Mouse (Mus musculus) MEL (cell line): ENCODE data around the gene Eva1a. TPM values are rescaled to one million over a fixed set of nuclear protein-coding genes. Genes with fewer than 3 reads are reported as not detected.

Experiments
- DNase-seq: peaks from one replicate; pipeline ENCODE4 v3.0.0; 2011; ENCODE audit warnings: low read depth, low spot score
- H3K27ac ChIP-seq: 2 replicates; pipeline ENCODE4 v1.5.1; 2012; ENCODE audit warnings: low read depth, mild to moderate bottlenecking, control low read depth, low read length, moderate library complexity; ENCODE audit not compliant: control insufficient read depth
- H3K27me3 ChIP-seq, 2 experiments: fragments of 150-350 bp in 1 of 2; sonication (generic) in 1 of 2; 2 replicates each; pipeline ENCODE4 v1.6.1; 2012; ENCODE audit warnings: low read length in 2 of 2, mild to moderate bottlenecking in 2 of 2, improper control_type of control experiment in 1 of 2, moderate library complexity in 1 of 2; ENCODE audit not compliant: insufficient read depth in 2 of 2, control insufficient read depth in 1 of 2
- H3K36me3 ChIP-seq, 2 experiments: 2 replicates each; pipeline ENCODE4 v1.6.1; 2012 to 2014; ENCODE audit warnings: low read length in 2 of 2, improper control_type of control experiment in 1 of 2, inconsistent platforms in 1 of 2, mild to moderate bottlenecking in 1 of 2; ENCODE audit not compliant: insufficient read depth in 2 of 2, control insufficient read depth in 1 of 2
- H3K4me1 ChIP-seq, 2 experiments: fragments of 150-350 bp in 1 of 2; sonication (generic) in 1 of 2; 2 replicates each; pipeline ENCODE4 v1.6.1; 2012; ENCODE audit warnings: low read length in 2 of 2, improper control_type of control experiment in 1 of 2, mild to moderate bottlenecking in 1 of 2; ENCODE audit not compliant: insufficient read depth in 2 of 2, control insufficient read depth in 1 of 2
- H3K4me3 ChIP-seq, 2 experiments: fragments of 150-350 bp in 1 of 2; sonication (generic) in 1 of 2; 2 replicates each; pipeline ENCODE4 v1.5.1; 2012; ENCODE audit warnings: low read depth in 2 of 2, low read length in 2 of 2, mild to moderate bottlenecking in 2 of 2, moderate library complexity in 2 of 2, control low read depth in 1 of 2, improper control_type of control experiment in 1 of 2; ENCODE audit not compliant: control insufficient read depth in 1 of 2, insufficient read depth in 1 of 2
- H3K79me2 ChIP-seq: 2 replicates; pipeline ENCODE4 v1.6.1; 2012; ENCODE audit warnings: mild to moderate bottlenecking, low read length, moderate library complexity; ENCODE audit not compliant: control insufficient read depth, poor library complexity, insufficient read depth
- H3K9ac ChIP-seq: 2 replicates; pipeline ENCODE4 v1.6.1; 2012; ENCODE audit warnings: low read depth, mild to moderate bottlenecking, control low read depth, low read length, moderate library complexity; ENCODE audit not compliant: control insufficient read depth, poor library complexity, severe bottlenecking
- H3K9me3 ChIP-seq: fragments of 150-350 bp; sonication (generic); replicated peaks from 2 replicates; pipeline ENCODE4 v1.6.1; 2012; ENCODE audit warnings: mild to moderate bottlenecking, low read length, improper control_type of control experiment, moderate library complexity; ENCODE audit not compliant: insufficient read depth
- CHD2 ChIP-seq: IDR thresholded peaks from 2 replicates; pipeline ENCODE4 v1.6.1; 2011; ENCODE audit warnings: low read length, improper control_type of control experiment
- CTCF ChIP-seq, 3 experiments: IDR thresholded peaks in 2 of 3; conservative IDR thresholded peaks in 1 of 3; 2 replicates each; pipeline ENCODE4 v1.5.1; 2011 to 2012; ENCODE audit warnings: low read length in 3 of 3, low read depth in 2 of 3, mild to moderate bottlenecking in 2 of 3, improper control_type of control experiment in 1 of 3, inconsistent platforms in 1 of 3, mixed read lengths in 1 of 3, moderate library complexity in 1 of 3; ENCODE audit not compliant: control insufficient read depth in 1 of 3, insufficient read depth in 1 of 3, poor library complexity in 1 of 3, severe bottlenecking in 1 of 3
- ELF1 ChIP-seq: IDR thresholded peaks from 2 replicates; pipeline ENCODE4 v1.6.1; 2014; ENCODE audit warnings: low read depth, mild to moderate bottlenecking, inconsistent platforms, low read length, improper control_type of control experiment, moderate library complexity
- EP300 ChIP-seq, 2 experiments: IDR thresholded peaks; 2 replicates each; pipeline ENCODE4 v1.6.1; 2011; ENCODE audit warnings: improper control_type of control experiment in 2 of 2, low read length in 2 of 2, low read depth in 1 of 2, mild to moderate bottlenecking in 1 of 2
- HCFC1 ChIP-seq: IDR thresholded peaks from 2 replicates; pipeline ENCODE4 v1.6.1; 2012; ENCODE audit warnings: low read depth, mild to moderate bottlenecking, inconsistent platforms, low read length, improper control_type of control experiment, moderate library complexity
- KAT2A ChIP-seq: conservative IDR thresholded peaks from 2 replicates; pipeline ENCODE4 v1.6.1; 2012; ENCODE audit warnings: low read depth, low read length, improper control_type of control experiment, inconsistent platforms
- MEF2A ChIP-seq: IDR thresholded peaks from 2 replicates; pipeline ENCODE4 v1.6.1; 2014; ENCODE audit warnings: low read depth, mild to moderate bottlenecking, inconsistent platforms, low read length, improper control_type of control experiment; ENCODE audit not compliant: poor library complexity, insufficient replicate concordance, severe bottlenecking; ENCODE audit errors: extremely low read depth
- MXI1 ChIP-seq: IDR thresholded peaks from 2 replicates; pipeline ENCODE4 v1.6.1; 2011; ENCODE audit warnings: mild to moderate bottlenecking, low read depth, low read length, improper control_type of control experiment
- MYB ChIP-seq: IDR thresholded peaks from 2 replicates; pipeline ENCODE4 v1.6.1; 2011; ENCODE audit warnings: mild to moderate bottlenecking, low read depth, low read length, improper control_type of control experiment
- MYC ChIP-seq: IDR thresholded peaks from 2 replicates; pipeline ENCODE4 v1.6.1; 2011; ENCODE audit warnings: low read depth, mild to moderate bottlenecking, low read length, improper control_type of control experiment, moderate library complexity
- POLR2A ChIP-seq, 2 experiments: IDR thresholded peaks; 2 replicates each; pipeline ENCODE4 v1.6.1; 2011 to 2012; ENCODE audit warnings: low read length in 2 of 2, mild to moderate bottlenecking in 2 of 2, control low read depth in 1 of 2, improper control_type of control experiment in 1 of 2, low read depth in 1 of 2, moderate library complexity in 1 of 2; ENCODE audit not compliant: control insufficient read depth in 1 of 2, insufficient read depth in 1 of 2, poor library complexity in 1 of 2
- POLR2AphosphoS5 ChIP-seq: IDR thresholded peaks from 2 replicates; pipeline ENCODE4 v1.6.1; 2012; ENCODE audit warnings: low read depth, borderline replicate concordance, mild to moderate bottlenecking, inconsistent platforms, low read length, moderate library complexity, mixed read lengths
- RCOR1 ChIP-seq: IDR thresholded peaks from 2 replicates; pipeline ENCODE4 v1.6.1; 2012; ENCODE audit warnings: low read depth, mild to moderate bottlenecking, inconsistent platforms, low read length, improper control_type of control experiment
- SMC3 ChIP-seq: IDR thresholded peaks from 2 replicates; pipeline ENCODE4 v1.6.1; 2011; ENCODE audit warnings: low read depth, low read length, improper control_type of control experiment
- TAL1 ChIP-seq: IDR thresholded peaks from 2 replicates; pipeline ENCODE4 v1.6.1; 2012; ENCODE audit warnings: mild to moderate bottlenecking, inconsistent platforms, low read length, moderate library complexity, mixed read lengths
- TCF12 ChIP-seq: IDR thresholded peaks from 2 replicates; pipeline ENCODE4 v1.6.1; 2014; ENCODE audit warnings: low read depth, mild to moderate bottlenecking, inconsistent platforms, low read length, improper control_type of control experiment, moderate library complexity
- UBTF ChIP-seq: IDR thresholded peaks from 2 replicates; pipeline ENCODE4 v1.6.1; 2012; ENCODE audit warnings: low read depth, mild to moderate bottlenecking, inconsistent platforms, low read length, improper control_type of control experiment, moderate library complexity, borderline replicate concordance; ENCODE audit not compliant: insufficient read depth
- USF2 ChIP-seq, 2 experiments: IDR thresholded peaks; 2 replicates each; pipeline ENCODE4 v1.6.1; 2011 to 2012; ENCODE audit warnings: improper control_type of control experiment in 2 of 2, low read length in 2 of 2, borderline replicate concordance in 1 of 2, inconsistent platforms in 1 of 2, low read depth in 1 of 2, mild to moderate bottlenecking in 1 of 2; ENCODE audit not compliant: insufficient read depth in 1 of 2
- ZMIZ1 ChIP-seq: IDR thresholded peaks from 2 replicates; pipeline ENCODE4 v1.6.1; 2012; ENCODE audit warnings: low read depth, mild to moderate bottlenecking, inconsistent platforms, low read length, improper control_type of control experiment, moderate library complexity
- polyA plus RNA-seq, 2 experiments: library from polyadenylated mRNA; stranded (reverse) in 1 of 2; unstranded in 1 of 2; fragments of >175 nt in 1 of 2; fragments of >200 nt in 1 of 2; gene quantifications; 2 replicates each; pipeline versions ENCODE4 v1.2.1 to v1.2.4; 2012; ENCODE audit warnings: low replicate concordance in 2 of 2, low read depth in 1 of 2; ENCODE audit not compliant: insufficient read length in 2 of 2, insufficient read depth in 1 of 2, missing spikeins in 1 of 2
- total RNA-seq: library from RNA; depleted of rRNA; stranded (reverse); fragments of 300-350 nt; gene quantifications from 2 replicates; pipeline ENCODE4 v1.2.3, GENCODE M21; 2012

Eva1a gene
- total and polyA plus RNA-seq, 3 experiments: not detected

- no peaks in the 10 kb centered on the region for H3K9me3 ChIP-seq
- H3K36me3 ChIP-seq: no peaks in the 10 kb centered on the region
- H3K4me1 ChIP-seq: no peaks in the 10 kb centered on the region
- H3K79me2 ChIP-seq: no peaks in the 10 kb centered on the region
- no peak overlapping the region for H3K27ac ChIP-seq
- H3K27me3 ChIP-seq: no peaks in the 10 kb centered on the region
- no peak for DNase-seq
- no peak overlapping the region for H3K4me3 ChIP-seq
- no peak for TF ChIP-seq MYC
- no peak for TF ChIP-seq MXI1
- no peak overlapping the region for H3K9ac ChIP-seq
Measured at GRCm38 (mm10) chr6:82110473-82110872, 69.6 kb downstream of the Eva1a start.

GRCm38 (mm10) chr6:82111111-82111510, 70.3 kb downstream of the Eva1a start:
- TF ChIP-seq HCFC1 (no peak), MYB (no peak), UBTF (no peak), CHD2 (no peak), USF2 (IDR thresholded peaks at IDR 0.05; ENCODE audit: borderline replicate concordance in 1 of 2, insufficient read depth in 1 of 2, low read depth in 1 of 2, low read length in 2 of 2) (no peak), EP300 (IDR thresholded peaks at IDR 0.05; ENCODE audit: low read depth in 1 of 2, low read length in 2 of 2) (no peak), POLR2AphosphoS5 (no peak), RCOR1 (no peak), MXI1 (no peak), ELF1 (no peak), MYC (no peak), ZMIZ1 (no peak), POLR2A (IDR thresholded peaks at IDR 0.05; ENCODE audit: control insufficient read depth in 1 of 2, insufficient read depth in 1 of 2, low read depth in 1 of 2, low read length in 2 of 2, poor library complexity in 1 of 2) (no peak), TCF12 (no peak), CTCF (IDR thresholded peaks at IDR 0.05 in 2 of 3, conservative IDR thresholded peaks at IDR 0.05 in 1 of 3; ENCODE audit: control insufficient read depth in 1 of 3, insufficient read depth in 1 of 3, low read depth in 2 of 3, low read length in 3 of 3, poor library complexity in 1 of 3, severe bottlenecking in 1 of 3) (no peak), MEF2A (no peak), SMC3 (no peak), KAT2A (no peak), TAL1 (no peak)
- TF ChIP-seq, all 39 proteins: peak for 0
- Histone ChIP-seq H3K9me3 (no peaks in the 10 kb centered on the region), H3K4me1 (no peaks in the 10 kb centered on the region), H3K79me2 (no peaks in the 10 kb centered on the region), H3K4me3 (no peak overlapping the region), H3K9ac (no peak overlapping the region), H3K36me3 (no peaks in the 10 kb centered on the region), H3K27ac (no peak overlapping the region), H3K27me3 (no peaks in the 10 kb centered on the region)
- no peak for DNase-seq
